Mouse (Mus musculus) MEL (cell line): Measurements from ENCODE around the gene Vmn1r61.

Source experiments
- CHD2 ChIP-seq: IDR thresholded peaks from 2 replicates; pipeline ENCODE4 v1.6.1; 2011; ENCODE audit warnings: low read length, improper control_type of control experiment
- CTCF ChIP-seq, 3 experiments: IDR thresholded peaks in 2 of 3; conservative IDR thresholded peaks in 1 of 3; 2 replicates each; pipeline ENCODE4 v1.5.1; 2011 to 2012; ENCODE audit warnings: low read length in 3 of 3, low read depth in 2 of 3, mild to moderate bottlenecking in 2 of 3, improper control_type of control experiment in 1 of 3, inconsistent platforms in 1 of 3, mixed read lengths in 1 of 3, moderate library complexity in 1 of 3; ENCODE audit not compliant: control insufficient read depth in 1 of 3, insufficient read depth in 1 of 3, poor library complexity in 1 of 3, severe bottlenecking in 1 of 3
- ELF1 ChIP-seq: IDR thresholded peaks from 2 replicates; pipeline ENCODE4 v1.6.1; 2014; ENCODE audit warnings: low read depth, mild to moderate bottlenecking, inconsistent platforms, low read length, improper control_type of control experiment, moderate library complexity
- MAX ChIP-seq: IDR thresholded peaks from 2 replicates; pipeline ENCODE4 v1.6.1; 2011; ENCODE audit warnings: low read length, improper control_type of control experiment
- MXI1 ChIP-seq: IDR thresholded peaks from 2 replicates; pipeline ENCODE4 v1.6.1; 2011; ENCODE audit warnings: mild to moderate bottlenecking, low read depth, low read length, improper control_type of control experiment
- NELFE ChIP-seq: IDR thresholded peaks from 2 replicates; pipeline ENCODE4 v1.6.1; 2011; ENCODE audit warnings: low read depth, low read length, improper control_type of control experiment
- POLR2A ChIP-seq, 2 experiments: IDR thresholded peaks; 2 replicates each; pipeline ENCODE4 v1.6.1; 2011 to 2012; ENCODE audit warnings: low read length in 2 of 2, mild to moderate bottlenecking in 2 of 2, control low read depth in 1 of 2, improper control_type of control experiment in 1 of 2, low read depth in 1 of 2, moderate library complexity in 1 of 2; ENCODE audit not compliant: control insufficient read depth in 1 of 2, insufficient read depth in 1 of 2, poor library complexity in 1 of 2
- SIN3A ChIP-seq: IDR thresholded peaks from 2 replicates; pipeline ENCODE4 v1.6.1; 2012; ENCODE audit warnings: low read length, improper control_type of control experiment, inconsistent platforms
- UBTF ChIP-seq: IDR thresholded peaks from 2 replicates; pipeline ENCODE4 v1.6.1; 2012; ENCODE audit warnings: low read depth, mild to moderate bottlenecking, inconsistent platforms, low read length, improper control_type of control experiment, moderate library complexity, borderline replicate concordance; ENCODE audit not compliant: insufficient read depth
- ZMIZ1 ChIP-seq: IDR thresholded peaks from 2 replicates; pipeline ENCODE4 v1.6.1; 2012; ENCODE audit warnings: low read depth, mild to moderate bottlenecking, inconsistent platforms, low read length, improper control_type of control experiment, moderate library complexity

GRCm38 (mm10) chr7:5613195-5613594 lies at the start of gene Vmn1r61:
- TF ChIP-seq CTCF (IDR thresholded peaks at IDR 0.05 in 2 of 3, conservative IDR thresholded peaks at IDR 0.05 in 1 of 3; ENCODE audit: control insufficient read depth in 1 of 3, insufficient read depth in 1 of 3, low read depth in 2 of 3, low read length in 3 of 3, poor library complexity in 1 of 3, severe bottlenecking in 1 of 3) (no peak), SIN3A (no peak), ELF1 (no peak), POLR2A (IDR thresholded peaks at IDR 0.05; ENCODE audit: control insufficient read depth in 1 of 2, insufficient read depth in 1 of 2, low read depth in 1 of 2, low read length in 2 of 2, poor library complexity in 1 of 2) (no peak), ZMIZ1 (no peak), MAX (no peak), NELFE (no peak), CHD2 (no peak), UBTF (no peak), MXI1 (no peak)
